Mouse (Mus musculus): ENCODE measurements around the gene Gm10097. TPM values are rescaled to one million over a fixed set of nuclear protein-coding genes. Genes with fewer than 3 reads are reported as not detected.

The Gm10097 gene
- polyA plus RNA-seq, 1 experiment: not detected

DNA sequence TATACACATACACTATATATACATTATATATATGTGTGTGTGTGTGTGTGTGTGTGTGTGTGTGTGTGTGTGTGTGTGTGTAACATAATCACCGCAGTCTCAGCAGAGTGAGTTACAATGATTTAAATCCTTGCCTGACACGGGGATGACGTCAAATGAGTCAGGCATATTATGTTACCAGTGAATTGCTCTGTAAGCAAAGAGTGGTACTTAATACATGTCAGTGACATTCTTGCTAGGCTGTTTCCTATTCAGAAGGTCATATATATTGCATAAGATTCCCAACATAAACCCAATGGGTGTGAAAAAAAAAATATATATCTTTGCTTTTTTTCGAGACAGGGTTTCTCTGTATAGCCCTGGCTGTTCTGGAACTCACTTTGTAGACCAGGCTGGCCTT lies 20.1 kb downstream of the Gm10097 start:
- WGBS: 96% methylated on average over 4 of the region's 4 CpGs
- no peaks in the 10 kb centered on the region for H3K4me1 ChIP-seq (replicated peaks; ENCODE audit: control insufficient read depth, insufficient read depth, low read length)
- TF ChIP-seq CTCF (IDR thresholded peaks at IDR 0.05; ENCODE audit: borderline replicate concordance, control insufficient read depth, extremely low read depth, insufficient read depth, low read length, poor library complexity) (no peak), POLR2A (IDR thresholded peaks at IDR 0.05; ENCODE audit: control insufficient read depth, extremely low read depth, insufficient read depth, low read length, poor library complexity) (no peak)

DNA sequence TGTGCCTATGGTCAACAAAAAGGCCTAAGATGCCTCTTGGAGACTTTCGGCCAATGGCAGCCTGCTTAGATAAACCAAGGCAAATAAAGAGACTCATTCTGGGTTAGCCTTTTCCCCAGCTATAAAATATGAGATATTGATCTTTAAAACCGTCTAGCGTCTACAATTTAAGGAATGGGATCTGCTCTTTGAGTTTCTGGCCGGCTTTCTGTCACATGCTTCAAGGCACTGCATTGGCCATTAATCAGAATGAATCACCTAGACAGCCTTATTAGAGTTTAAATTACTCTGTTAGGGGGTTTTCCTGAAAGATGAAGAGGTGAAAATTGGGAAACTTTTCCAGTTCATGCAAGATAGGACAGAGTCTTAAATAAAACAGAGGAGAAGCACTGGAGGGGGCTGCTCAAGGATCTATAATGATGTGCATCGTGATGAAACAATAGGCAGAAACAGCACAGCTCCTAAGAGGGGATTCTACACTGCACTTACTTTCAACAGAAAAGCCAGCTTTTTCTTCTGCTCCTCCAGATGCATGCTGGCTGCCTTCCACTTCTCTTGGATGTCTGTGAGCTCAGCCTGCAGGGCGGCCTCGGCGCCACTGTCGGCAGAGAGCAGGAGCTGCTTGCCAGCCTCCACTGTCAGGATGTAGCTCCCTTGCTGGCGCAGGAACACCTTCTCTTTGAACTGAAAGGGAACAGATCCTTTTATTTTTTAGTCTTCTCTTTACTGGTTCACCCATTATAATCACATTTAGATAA lies 28.2 kb downstream of the Gm10097 start:
- WGBS: 96% methylated on average over 10 of the region's 10 CpGs
- no peak for DNase-seq
- H3K36me3 ChIP-seq (ENCODE audit: control insufficient read depth, insufficient read depth, low read length): peaks cover 39% of the 10 kb centered on the region
- TF ChIP-seq POLR2A (IDR thresholded peaks at IDR 0.05; ENCODE audit: control insufficient read depth, extremely low read depth, insufficient read depth, low read length, poor library complexity) (no peak), CTCF (IDR thresholded peaks at IDR 0.05; ENCODE audit: borderline replicate concordance, control insufficient read depth, extremely low read depth, insufficient read depth, low read length, poor library complexity) (no peak)
- no peaks in the 10 kb centered on the region for H3K4me1 ChIP-seq (replicated peaks; ENCODE audit: control insufficient read depth, insufficient read depth, low read length)
- H3K27me3 ChIP-seq (ENCODE audit: control insufficient read depth, insufficient read depth, low read length): no peaks in the 10 kb centered on the region
- no peak overlapping the region for H3K4me3 ChIP-seq (ENCODE audit: control insufficient read depth, insufficient read depth, low read length)
- H3K27ac ChIP-seq (ENCODE audit: control insufficient read depth, insufficient read depth, low read length): no peak overlapping the region

More for the DNA sequence above, 20.1 kb downstream of the Gm10097 start:
- H3K27ac ChIP-seq (ENCODE audit: control insufficient read depth, insufficient read depth, low read length): no peak overlapping the region
- H3K4me3 ChIP-seq (ENCODE audit: control insufficient read depth, insufficient read depth, low read length): no peak overlapping the region
- peaks cover 12% of the 10 kb centered on the region for H3K36me3 ChIP-seq (ENCODE audit: control insufficient read depth, insufficient read depth, low read length)
- H3K27me3 ChIP-seq (ENCODE audit: control insufficient read depth, insufficient read depth, low read length): no peaks in the 10 kb centered on the region
- no peak for DNase-seq

- no peak overlapping the region for H3K27ac ChIP-seq (ENCODE audit: control insufficient read depth, insufficient read depth, low read length)
- H3K4me1 ChIP-seq (replicated peaks; ENCODE audit: control insufficient read depth, insufficient read depth, low read length): no peaks in the 10 kb centered on the region
- TF ChIP-seq POLR2A (IDR thresholded peaks at IDR 0.05; ENCODE audit: control insufficient read depth, extremely low read depth, insufficient read depth, low read length, poor library complexity) (no peak), CTCF (IDR thresholded peaks at IDR 0.05; ENCODE audit: borderline replicate concordance, control insufficient read depth, extremely low read depth, insufficient read depth, low read length, poor library complexity) (no peak)
- H3K36me3 ChIP-seq (ENCODE audit: control insufficient read depth, insufficient read depth, low read length): peaks cover 40% of the 10 kb centered on the region
- H3K27me3 ChIP-seq (ENCODE audit: control insufficient read depth, insufficient read depth, low read length): no peaks in the 10 kb centered on the region
- no peak for DNase-seq
- no peak overlapping the region for H3K4me3 ChIP-seq (ENCODE audit: control insufficient read depth, insufficient read depth, low read length)
- WGBS: 89% methylated on average over 2 of the region's 2 CpGs
These were observed 28.8 kb downstream of the Gm10097 start for GRCm38 (mm10) chr10:5097754-5098137.

DNA sequence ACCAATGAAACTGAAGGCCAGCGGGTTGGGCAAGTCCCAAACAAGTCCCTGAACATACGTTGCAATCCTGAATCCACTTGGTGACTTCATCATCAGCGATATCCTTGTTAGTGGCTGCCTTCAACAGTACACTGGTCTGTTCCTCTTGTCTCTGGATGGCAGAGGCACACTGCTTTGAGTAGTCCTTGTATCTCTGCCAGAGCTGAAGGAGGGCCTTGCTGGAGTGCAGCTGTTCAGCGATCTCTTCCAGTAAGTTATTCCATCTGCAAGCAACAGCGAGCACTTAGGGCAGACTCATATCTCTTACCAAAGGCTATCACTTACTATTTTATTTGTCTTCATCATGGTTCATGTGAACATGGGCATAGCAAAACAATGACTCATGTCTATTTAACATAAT lies 41.8 kb downstream of the Gm10097 start:
- WGBS: 94% methylated on average over 5 of the region's 5 CpGs

GRCm38 (mm10) chr10:5116155-5116554 lies 47.2 kb downstream of the Gm10097 start:
- Histone ChIP-seq H3K4me1 (replicated peaks; ENCODE audit: control insufficient read depth, insufficient read depth, low read length) (no peaks in the 10 kb centered on the region), H3K4me3 (ENCODE audit: control insufficient read depth, insufficient read depth, low read length) (no peak overlapping the region), H3K27me3 (ENCODE audit: control insufficient read depth, insufficient read depth, low read length) (no peaks in the 10 kb centered on the region), H3K27ac (ENCODE audit: control insufficient read depth, insufficient read depth, low read length) (no peak overlapping the region), H3K36me3 (ENCODE audit: control insufficient read depth, insufficient read depth, low read length) (peaks cover 71% of the 10 kb centered on the region)
- WGBS: 96% methylated on average over 5 of the region's 5 CpGs
- DNase-seq: no peak
- TF ChIP-seq POLR2A (IDR thresholded peaks at IDR 0.05; ENCODE audit: control insufficient read depth, extremely low read depth, insufficient read depth, low read length, poor library complexity) (no peak), CTCF (IDR thresholded peaks at IDR 0.05; ENCODE audit: borderline replicate concordance, control insufficient read depth, extremely low read depth, insufficient read depth, low read length, poor library complexity) (no peak)

More for the DNA sequence above, 41.8 kb downstream of the Gm10097 start:
- H3K4me1 ChIP-seq (replicated peaks; ENCODE audit: control insufficient read depth, insufficient read depth, low read length): no peaks in the 10 kb centered on the region; the same call in 1 of the 2 replicates
- H3K27ac ChIP-seq (ENCODE audit: control insufficient read depth, insufficient read depth, low read length): no peak overlapping the region
- TF ChIP-seq CTCF (IDR thresholded peaks at IDR 0.05; ENCODE audit: borderline replicate concordance, control insufficient read depth, extremely low read depth, insufficient read depth, low read length, poor library complexity) (no peak), POLR2A (IDR thresholded peaks at IDR 0.05; ENCODE audit: control insufficient read depth, extremely low read depth, insufficient read depth, low read length, poor library complexity) (no peak)
- H3K36me3 ChIP-seq (ENCODE audit: control insufficient read depth, insufficient read depth, low read length): peaks cover 88% of the 10 kb centered on the region
- H3K4me3 ChIP-seq (ENCODE audit: control insufficient read depth, insufficient read depth, low read length): no peak overlapping the region
- no peak for DNase-seq
- H3K27me3 ChIP-seq (ENCODE audit: control insufficient read depth, insufficient read depth, low read length): no peaks in the 10 kb centered on the region

GRCm38 (mm10) chr10:5116720-5117119 lies 47.7 kb downstream of the Gm10097 start:
- 95% methylated on average over 6 of the region's 6 CpGs for WGBS

More at GRCm38 (mm10) chr10:5116720-5117119, 47.7 kb downstream of the Gm10097 start:
- TF ChIP-seq CTCF (IDR thresholded peaks at IDR 0.05; ENCODE audit: borderline replicate concordance, control insufficient read depth, extremely low read depth, insufficient read depth, low read length, poor library complexity): no peak
- no peak for TF ChIP-seq POLR2A (IDR thresholded peaks at IDR 0.05; ENCODE audit: control insufficient read depth, extremely low read depth, insufficient read depth, low read length, poor library complexity)
- Histone ChIP-seq H3K36me3 (ENCODE audit: control insufficient read depth, insufficient read depth, low read length) (peaks cover 68% of the 10 kb centered on the region), H3K4me3 (ENCODE audit: control insufficient read depth, insufficient read depth, low read length) (no peak overlapping the region), H3K4me1 (replicated peaks; ENCODE audit: control insufficient read depth, insufficient read depth, low read length) (no peaks in the 10 kb centered on the region), H3K27ac (ENCODE audit: control insufficient read depth, insufficient read depth, low read length) (no peak overlapping the region), H3K27me3 (ENCODE audit: control insufficient read depth, insufficient read depth, low read length) (no peaks in the 10 kb centered on the region)
- no peak for DNase-seq
